Mouse (Mus musculus) gastrocnemius, adult 2 months (tissue): Measurements from ENCODE around the gene Tnfrsf25. TPM values are rescaled to one million over a fixed set of nuclear protein-coding genes. Genes with fewer than 3 reads are reported as not detected.
A peak's percentile ranks its signal among the peaks of the same experiment; 100 is the strongest.

Experiments
- DNase-seq: peaks from one replicate; pipeline ENCODE4 v3.0.0; 2022
- H3K27ac ChIP-seq: fragments of 200-600 bp; 2 replicates; pipeline ENCODE4 v1.8.1; 2022; ENCODE audit warnings: mild to moderate bottlenecking
- H3K4me3 ChIP-seq: fragments of 200-600 bp; 2 replicates; pipeline ENCODE4 v1.8.1; 2022; ENCODE audit warnings: mild to moderate bottlenecking, moderate library complexity
- CTCF ChIP-seq: fragments of 200-600 bp; IDR thresholded peaks from 2 replicates; pipeline ENCODE4 v1.8.1; 2022; ENCODE audit warnings: antibody characterized with exemption, mild to moderate bottlenecking, moderate library complexity
- intact Hi-C: fragments of 180-260 bp; cut with DNase I; formaldehyde crosslinking; loops from one replicate; pipeline ENCODE4 v1.15.1; 2025
- total RNA-seq, 2 experiments: library from RNA; stranded (reverse); gene quantifications; 2 replicates each; pipeline ENCODE4 v1.2.3; 2021

Tnfrsf25 gene
- total RNA-seq, 2 experiments from 2014 or later = 0.38 to 2.0 TPM

DNA sequence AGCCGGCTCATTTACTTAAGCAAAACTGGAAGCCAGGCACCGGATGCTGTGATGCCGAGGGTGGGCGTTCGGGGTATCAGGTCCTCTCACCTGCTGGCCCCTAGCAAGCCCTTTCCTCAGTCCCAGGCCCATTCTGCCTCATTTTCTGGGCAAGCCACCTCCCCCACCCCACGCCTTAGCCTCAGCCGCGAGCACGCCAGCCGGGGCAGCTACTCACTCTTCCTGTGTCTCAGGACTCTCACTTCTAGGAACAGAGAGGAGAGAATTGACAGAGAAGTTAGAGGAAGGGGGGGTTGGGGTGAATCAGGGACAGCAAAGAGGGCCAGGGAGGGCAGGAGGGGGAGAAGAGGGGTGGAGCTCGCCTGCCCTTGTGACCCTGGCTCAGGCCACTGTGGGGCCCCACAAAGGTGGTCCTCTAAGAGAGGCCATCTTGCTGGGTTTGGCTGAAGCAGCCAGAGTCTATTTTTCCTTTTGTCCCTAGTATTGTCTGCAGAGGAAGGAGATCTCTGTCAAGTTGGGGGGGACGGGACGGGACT, 13.7 kb downstream of the Tnfrsf25 start:
- intact Hi-C loops = loop anchor here (5.0 kb wide), 1 partner anchor 1762 kb away; no protein-coding TSS in a partner anchor
- H3K4me3 ChIP-seq = no peak overlapping the region
- DNase-seq = no peak

DNA sequence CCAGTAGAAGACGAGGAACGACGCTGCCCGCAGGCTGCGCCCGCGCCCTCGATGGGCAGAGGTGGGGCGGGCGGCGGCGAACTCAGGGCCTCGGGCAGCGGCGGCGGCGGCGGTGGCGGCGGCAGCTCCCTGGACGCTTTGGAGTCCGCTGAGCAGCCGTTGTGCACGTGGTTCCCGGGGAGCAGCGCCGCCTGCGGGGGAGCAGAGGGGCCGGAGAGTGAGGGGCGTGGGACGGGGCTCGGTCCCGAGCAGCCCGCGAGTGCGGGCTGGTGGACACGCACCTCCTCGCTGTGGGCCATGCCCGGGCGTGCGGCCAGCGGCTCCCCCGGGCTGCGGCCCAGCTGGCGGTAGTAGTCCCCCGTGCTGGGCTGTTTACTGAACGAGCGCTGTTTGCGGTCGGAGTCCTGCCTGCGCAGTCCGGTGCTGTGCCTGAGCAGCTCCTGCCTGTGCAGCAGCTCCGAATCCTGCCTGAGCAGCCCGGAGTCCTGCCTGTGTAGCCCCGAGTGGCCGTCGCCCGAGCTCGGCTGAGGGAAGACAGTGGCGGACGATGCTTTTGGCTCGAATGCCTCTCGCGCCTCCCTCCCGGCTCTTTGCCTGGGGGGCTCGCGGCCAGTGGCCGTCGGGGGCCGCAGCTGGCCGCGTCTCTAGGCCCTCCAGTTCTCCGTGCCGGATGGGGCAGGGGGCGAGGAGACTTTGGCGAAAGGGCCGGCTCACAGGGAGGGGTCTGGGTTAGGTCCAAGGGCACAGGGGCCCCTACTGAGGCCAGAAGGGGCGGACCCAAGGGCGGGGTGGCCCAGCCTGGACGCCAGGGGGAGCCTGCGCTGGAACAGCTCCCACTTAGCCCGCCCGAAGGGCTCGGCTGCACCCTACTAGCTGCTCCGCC, 15.3 kb downstream of the Tnfrsf25 start:
- peak overlapping the region; percentile 71 for H3K27ac ChIP-seq
- DNase-seq = peak; percentile 79
- TF ChIP-seq CTCF = peak; percentile 56
- intact Hi-C loops = no loop called here
- peak overlapping the region; percentile 74 for H3K4me3 ChIP-seq

More for the DNA sequence above, 13.7 kb downstream of the Tnfrsf25 start:
- TF ChIP-seq CTCF = no peak
- no peak overlapping the region for H3K27ac ChIP-seq

DNA sequence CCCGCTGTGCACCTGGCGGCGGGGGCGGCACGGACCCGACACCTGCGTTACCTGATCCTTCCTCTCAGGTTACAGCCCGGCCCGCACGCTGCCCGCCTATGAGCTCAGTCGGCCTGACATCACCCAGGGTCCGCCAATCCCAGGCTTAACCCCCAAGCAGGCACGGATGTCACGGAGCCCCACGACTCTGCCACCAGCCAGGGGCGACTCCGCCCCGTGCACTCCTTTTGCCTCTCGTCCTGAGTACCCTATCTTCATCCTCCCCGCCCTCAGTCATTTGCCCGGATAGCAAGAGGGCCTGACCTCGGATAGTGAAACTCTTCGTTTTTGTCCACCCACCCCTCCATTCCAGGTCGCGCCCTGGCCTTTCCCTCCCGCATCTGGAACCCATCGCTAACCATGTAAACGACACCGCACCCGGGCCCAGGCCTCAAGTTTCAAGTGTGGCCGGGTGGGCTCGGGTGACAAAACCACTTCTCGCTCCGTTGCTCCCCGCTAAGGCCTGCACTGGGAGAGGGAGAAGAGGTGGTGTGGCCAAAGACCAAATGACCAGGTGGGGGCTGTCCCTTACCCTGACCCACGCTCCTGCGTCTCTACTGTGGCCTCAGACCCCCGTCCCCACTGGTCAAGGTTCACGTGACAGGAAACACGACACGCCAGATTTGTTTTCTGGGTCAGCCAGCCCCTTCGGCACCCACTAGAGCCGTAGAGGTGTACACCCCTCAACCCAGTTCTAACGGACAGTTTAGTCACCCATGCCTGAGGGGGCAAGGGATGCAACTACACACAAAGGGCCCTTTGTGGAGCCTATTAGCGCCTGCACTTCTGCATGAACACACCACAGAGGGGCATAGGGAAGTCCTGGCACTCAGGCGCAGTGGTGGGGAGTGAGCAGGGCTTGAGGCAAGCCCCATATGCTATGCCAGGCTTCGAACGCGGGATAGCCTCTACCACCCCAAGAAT, 16.4 kb downstream of the Tnfrsf25 start:
- DNase-seq = no peak
- peak overlapping the region; percentile 71; the same call in 1 of the 2 replicates for H3K27ac ChIP-seq
- peak overlapping the region; percentile 74 for H3K4me3 ChIP-seq
- intact Hi-C loops = no loop called here
- no peak for TF ChIP-seq CTCF

DNA sequence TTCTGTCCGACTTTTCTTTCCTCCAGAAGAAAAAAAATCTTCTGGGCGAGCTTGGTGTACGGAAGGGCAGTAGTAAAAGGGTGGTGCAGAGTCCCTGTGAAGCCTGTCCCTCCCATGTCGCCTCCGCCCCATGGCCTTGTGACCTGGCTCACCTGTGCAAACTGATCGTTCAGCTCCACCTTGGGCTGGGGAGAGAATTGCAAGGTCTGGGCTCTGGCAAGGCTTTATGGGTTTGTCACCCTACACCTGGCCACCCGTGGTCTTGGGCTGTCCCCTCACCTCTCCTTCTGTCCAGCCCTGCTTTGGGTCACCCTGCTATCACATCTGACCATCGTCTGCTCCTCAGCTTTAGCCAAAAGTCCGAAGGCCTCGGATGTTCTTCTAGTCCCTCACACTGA, 17.0 kb downstream of the Tnfrsf25 start:
- no peak for TF ChIP-seq CTCF
- intact Hi-C loops = no loop called here
- Histone ChIP-seq H3K4me3 (no peak overlapping the region), H3K27ac (no peak overlapping the region)
- DNase-seq = no peak

GRCm38 (mm10) chr4:152133213-152133612, 17.5 kb downstream of the Tnfrsf25 start:
- DNase-seq = no peak
- Histone ChIP-seq H3K27ac (no peak overlapping the region), H3K4me3 (no peak overlapping the region)
- no peak for TF ChIP-seq CTCF
- intact Hi-C loops = no loop called here

DNA sequence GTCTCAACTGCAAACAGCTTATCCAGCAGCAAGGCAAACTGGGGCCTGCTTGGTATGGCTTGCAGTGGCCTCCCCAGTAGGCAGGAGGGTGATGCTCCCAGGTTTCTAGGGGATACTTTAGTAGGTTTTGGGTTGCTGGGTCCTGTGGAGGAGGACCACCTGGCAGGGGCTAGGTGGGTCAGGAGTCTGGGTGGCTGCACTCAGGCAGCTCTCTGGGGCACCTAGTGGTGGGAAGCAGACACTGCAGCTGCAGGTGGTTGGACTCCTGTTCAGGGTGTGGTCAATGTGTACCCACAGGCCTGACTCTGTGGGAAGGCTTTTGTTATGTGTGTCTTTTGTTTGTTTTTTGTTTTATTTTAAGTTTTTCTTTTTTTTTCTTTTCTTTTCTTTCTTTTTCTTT, 18.8 kb downstream of the Tnfrsf25 start:
- DNase-seq = peak; percentile 67
- intact Hi-C loops = no loop called here
- TF ChIP-seq CTCF = peak; percentile 84
- H3K27ac ChIP-seq = no peak overlapping the region
- no peak overlapping the region for H3K4me3 ChIP-seq

- Histone ChIP-seq H3K27ac (no peak overlapping the region), H3K4me3 (no peak overlapping the region)
- TF ChIP-seq CTCF = no peak
- DNase-seq = no peak
- intact Hi-C loops = no loop called here
Measured at GRCm38 (mm10) chr4:152135363-152135762, 19.6 kb downstream of the Tnfrsf25 start.

DNA sequence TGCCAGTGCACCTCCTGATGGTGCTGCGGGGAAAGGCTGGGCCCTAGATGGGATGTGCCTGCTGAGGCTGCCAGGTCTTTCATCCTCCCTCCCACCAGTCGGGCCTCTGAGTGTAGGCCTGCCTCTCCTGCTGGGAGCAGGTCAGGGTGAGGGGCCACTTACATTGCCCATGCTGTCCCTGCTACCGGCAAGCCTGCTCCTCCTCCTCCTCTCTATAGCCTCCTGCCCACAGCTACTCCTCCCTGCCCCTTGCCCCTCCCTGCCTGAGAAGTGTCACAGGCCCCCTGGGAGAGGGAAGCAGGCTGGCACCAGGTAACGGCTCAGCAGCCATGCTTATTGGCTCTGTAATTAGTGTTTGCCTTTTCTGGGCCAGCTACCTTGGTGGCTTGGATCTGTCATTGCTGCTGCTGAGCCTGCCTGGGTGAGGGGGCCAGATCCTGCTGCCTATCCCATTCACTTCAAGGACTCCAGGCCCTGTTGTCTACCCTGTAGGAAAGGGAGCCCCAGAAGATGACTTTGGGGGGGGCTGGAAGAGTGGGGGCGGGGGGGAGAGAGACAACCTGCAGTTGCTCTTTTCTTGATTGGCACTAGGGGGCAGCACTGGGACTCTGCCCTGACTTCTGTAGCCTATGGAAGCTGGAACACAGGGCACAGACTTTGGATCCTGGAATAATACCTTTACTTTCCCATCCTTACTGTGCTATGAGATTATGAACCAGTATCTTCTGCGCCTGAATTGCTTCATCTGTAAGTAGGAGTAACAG, 20.6 kb downstream of the Tnfrsf25 start:
- intact Hi-C loops = no loop called here
- TF ChIP-seq CTCF = peak; percentile 77
- Histone ChIP-seq H3K4me3 (no peak overlapping the region), H3K27ac (no peak overlapping the region)
- no peak for DNase-seq

DNA sequence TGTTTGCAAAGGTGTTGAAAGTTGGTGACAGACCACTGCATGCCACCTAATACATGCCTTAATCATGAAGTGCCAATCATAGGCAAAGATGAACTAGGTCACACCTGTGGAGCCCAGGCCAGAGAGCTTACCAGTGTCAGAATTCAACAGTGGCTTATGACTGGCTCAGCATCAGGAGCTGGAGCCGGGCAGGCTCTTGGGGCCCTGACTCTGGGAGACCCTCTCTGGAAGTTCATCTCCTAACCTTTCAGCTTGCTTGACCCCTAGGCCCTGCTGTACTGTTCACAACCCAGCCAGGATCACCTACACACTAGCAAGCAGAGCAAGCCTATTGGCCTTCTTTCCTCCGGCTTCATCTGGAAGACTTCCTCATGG, 21.1 kb downstream of the Tnfrsf25 start:
- Histone ChIP-seq H3K4me3 (no peak overlapping the region), H3K27ac (no peak overlapping the region)
- intact Hi-C loops = no loop called here
- DNase-seq = no peak
- TF ChIP-seq CTCF = no peak

DNA sequence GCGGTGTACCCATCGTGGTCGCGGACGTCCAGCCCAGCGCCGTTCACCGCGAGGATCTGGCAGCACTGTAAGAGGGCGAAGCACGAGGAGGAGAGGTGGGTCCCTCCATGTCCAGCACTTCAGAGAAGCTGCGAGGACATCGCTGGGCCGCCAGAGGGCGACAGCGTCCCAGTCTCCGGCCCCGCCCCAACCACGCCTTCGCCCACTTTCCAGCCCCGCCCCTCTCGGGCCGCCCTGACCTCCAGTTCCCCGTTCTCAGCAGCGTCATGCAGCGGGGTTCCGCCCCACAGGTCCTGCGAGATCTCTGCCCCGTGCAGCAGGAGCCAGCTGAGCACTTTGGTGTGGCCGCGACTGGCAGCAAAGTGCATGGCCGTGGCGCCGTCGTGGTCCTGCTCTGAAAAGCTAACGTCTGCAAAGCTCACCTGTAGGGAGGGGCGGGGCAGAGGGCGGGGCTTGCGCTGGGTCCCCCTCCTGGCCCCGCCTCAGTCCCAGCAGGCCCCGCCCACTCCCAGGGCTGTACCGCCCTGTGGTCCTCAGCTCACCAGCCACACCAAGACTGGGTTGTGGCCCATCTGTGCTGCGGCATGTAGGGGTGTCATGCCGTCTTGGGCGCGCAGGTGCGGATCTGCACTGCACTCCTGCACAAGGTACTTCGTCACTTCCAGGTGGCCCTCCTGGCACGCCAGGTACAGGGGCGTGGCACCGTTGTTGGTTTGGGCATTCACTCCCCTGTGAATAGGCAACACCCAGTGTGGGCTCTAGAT, 22.9 kb downstream of the Tnfrsf25 start:
- Histone ChIP-seq H3K27ac (peak overlapping the region; percentile 59; the same call in 1 of the 2 replicates), H3K4me3 (peak overlapping the region; percentile 74)
- TF ChIP-seq CTCF = no peak; the same call in 1 of the 2 replicates
- DNase-seq = peak; percentile 93
- intact Hi-C loops = no loop called here

DNA sequence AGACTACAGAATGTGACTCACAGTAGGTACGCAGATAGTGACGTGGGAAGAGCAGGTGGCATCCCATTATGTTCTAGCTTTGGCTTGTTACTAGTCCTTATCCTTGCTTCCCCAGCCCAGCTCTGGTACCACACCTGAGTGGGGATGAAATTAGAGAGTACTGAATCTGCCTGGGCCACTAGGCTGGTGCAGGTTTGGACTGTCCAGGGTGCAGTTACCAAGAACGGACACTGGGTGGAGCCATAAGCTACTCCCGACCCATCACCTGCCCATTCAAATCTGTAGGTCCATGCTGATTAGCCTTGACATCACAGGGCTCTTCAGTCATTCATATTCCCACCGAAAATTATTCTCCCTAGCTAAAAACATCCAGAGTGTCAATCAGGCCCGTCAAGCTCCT, 24.7 kb downstream of the Tnfrsf25 start:
- TF ChIP-seq CTCF = peak; percentile 84
- no peak for DNase-seq
- no peak overlapping the region for H3K27ac ChIP-seq
- H3K4me3 ChIP-seq = no peak overlapping the region
- intact Hi-C loops = no loop called here
